Mouse (Mus musculus) cortical plate, adult 2 months (tissue): ENCODE data around the gene Smarca5.

ENCODE experiments used
- CTCF ChIP-seq: fragments of 200-500 bp; IDR thresholded peaks from 2 replicates; pipeline ENCODE4 v1.5.1; 2011; ENCODE audit warnings: mild to moderate bottlenecking, control low read depth, low read length; ENCODE audit not compliant: insufficient read depth; ENCODE audit errors: extremely low read depth
- POLR2A ChIP-seq: fragments of 200-500 bp; IDR thresholded peaks from 2 replicates; pipeline ENCODE4 v1.6.1; 2011; ENCODE audit warnings: mild to moderate bottlenecking, low read length, control low read depth; ENCODE audit not compliant: insufficient read depth; ENCODE audit errors: extremely low read depth

- TF ChIP-seq CTCF (no peak), POLR2A (no peak)
Measured at GRCm38 (mm10) chr8:80780271-80780670, 41.0 kb upstream of the Smarca5 start.
